Mouse (Mus musculus): ENCODE measurements at regions not wholly inside any gene's neighbourhood (a gene's known extent, or its start where the extent isn't known, plus 50 kb on each side); places are given as distances from the start of the nearest gene placed in this dataset.
A peak's percentile ranks its signal among the peaks of the same experiment; 100 is the strongest.
"Not testable (repeated sequence)": the region's sequence is repeated elsewhere in the genome, so short reads cannot be mapped to it uniquely, and the experiment has no call there.

- intact Hi-C loops (cut with DNase I; ENCODE audit: low total_unique reads), result no loop called here
- DNase-seq, result no peak
Observed at GRCm38 (mm10) chr6:117700286-117700685, 140.7 kb upstream of the Zfp637 start.

GRCm38 (mm10) chr6:117701547-117701946 is 139.4 kb upstream of the Zfp637 start:
- DNase-seq, result no peak
- intact Hi-C loops (cut with DNase I; ENCODE audit: low total_unique reads), result no loop called here

DNA sequence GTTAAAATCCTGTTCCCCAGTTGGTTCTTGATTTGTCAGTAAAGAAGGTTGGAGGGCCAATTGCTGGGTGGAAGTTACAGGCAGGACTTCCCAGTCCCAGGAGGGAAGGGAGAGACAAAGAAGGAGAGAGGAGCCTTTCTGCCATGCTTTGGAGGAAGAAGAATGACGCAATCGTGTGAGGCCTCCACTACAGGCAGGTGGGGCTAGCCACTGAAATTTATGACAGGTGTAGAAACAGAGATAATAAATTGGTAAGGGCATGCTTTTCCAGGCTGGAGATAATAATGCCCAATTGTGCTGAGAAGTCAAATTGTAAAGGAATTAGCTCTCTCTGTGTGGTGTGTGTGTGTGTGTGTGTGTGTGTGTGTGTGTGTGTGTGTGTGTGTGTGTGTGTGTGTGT is 135.0 kb upstream of the Zfp637 start:
- intact Hi-C loops (cut with DNase I; ENCODE audit: low total_unique reads), result no loop called here
- no peak for DNase-seq

- intact Hi-C loops (cut with DNase I; ENCODE audit: low total_unique reads), result no loop called here
- no peak for DNase-seq
Observed at GRCm38 (mm10) chr6:117709212-117709611, 131.8 kb upstream of the Zfp637 start.

DNA sequence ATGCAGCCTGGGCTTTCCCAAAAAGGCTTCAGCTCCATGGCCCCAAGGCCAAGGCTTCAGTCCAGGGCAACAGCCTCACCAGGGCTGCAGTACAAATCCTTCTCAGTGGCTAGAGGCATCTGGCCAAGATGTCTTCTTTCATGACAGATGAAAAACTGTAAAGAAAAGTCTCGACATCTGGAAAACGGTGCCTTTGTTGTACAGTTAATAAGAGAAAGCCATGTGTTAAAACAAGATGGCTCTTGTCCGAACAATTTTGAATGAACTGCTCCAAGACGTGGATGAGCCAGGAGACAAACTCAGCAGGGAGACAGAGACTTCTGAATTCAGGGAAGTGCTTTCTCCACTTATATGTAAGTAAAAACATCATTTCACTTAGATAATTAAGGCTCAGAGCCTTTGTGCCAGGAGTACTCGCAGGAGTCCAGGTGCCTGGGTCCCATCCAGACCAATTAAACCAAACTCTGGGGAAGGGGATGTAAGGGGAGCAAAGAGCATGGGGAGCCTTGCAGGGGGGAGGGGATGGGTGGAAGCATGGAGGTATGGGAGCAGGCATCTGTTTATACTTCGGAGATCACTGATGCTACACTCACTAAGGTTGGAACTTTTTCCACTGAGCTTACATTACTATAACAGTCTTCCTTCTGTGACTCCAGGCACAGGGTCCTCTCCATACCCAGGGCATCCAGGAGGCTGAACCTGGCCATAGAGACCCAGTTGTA is 125.8 kb upstream of the Zfp637 start:
- DNase-seq, result no peak
- intact Hi-C loops (cut with DNase I; ENCODE audit: low total_unique reads), result no loop called here

- intact Hi-C loops (cut with DNase I; ENCODE audit: low total_unique reads); DNase-seq: not testable (repeated sequence)
Observed at GRCm38 (mm10) chr6:117716422-117716821, 124.6 kb upstream of the Zfp637 start.

GRCm38 (mm10) chr6:117752338-117752737 is 88.6 kb upstream of the Zfp637 start:
- DNase-seq; intact Hi-C loops (cut with DNase I; ENCODE audit: low total_unique reads): not testable (repeated sequence)

DNA sequence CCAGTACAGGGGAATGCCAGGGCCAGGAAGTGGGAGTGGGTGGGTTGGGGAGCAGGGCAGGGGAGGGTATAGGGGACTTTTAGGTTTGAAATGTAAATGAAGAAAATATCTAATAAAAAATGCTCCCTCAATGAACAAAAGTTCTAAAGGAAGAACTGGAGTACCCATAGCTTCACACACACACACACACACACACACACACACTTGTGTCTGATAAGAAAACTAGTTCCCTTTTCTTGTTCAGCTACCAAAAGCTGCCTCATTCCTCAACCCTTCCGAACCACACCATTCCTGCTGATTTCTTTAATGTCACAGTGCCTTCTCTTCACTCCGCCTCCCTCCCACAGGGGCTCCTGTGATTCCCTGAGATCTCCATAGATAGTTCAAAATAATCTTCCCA is 85.3 kb upstream of the Zfp637 start:
- intact Hi-C loops (cut with DNase I; ENCODE audit: low total_unique reads); DNase-seq: not testable (repeated sequence)

DNA sequence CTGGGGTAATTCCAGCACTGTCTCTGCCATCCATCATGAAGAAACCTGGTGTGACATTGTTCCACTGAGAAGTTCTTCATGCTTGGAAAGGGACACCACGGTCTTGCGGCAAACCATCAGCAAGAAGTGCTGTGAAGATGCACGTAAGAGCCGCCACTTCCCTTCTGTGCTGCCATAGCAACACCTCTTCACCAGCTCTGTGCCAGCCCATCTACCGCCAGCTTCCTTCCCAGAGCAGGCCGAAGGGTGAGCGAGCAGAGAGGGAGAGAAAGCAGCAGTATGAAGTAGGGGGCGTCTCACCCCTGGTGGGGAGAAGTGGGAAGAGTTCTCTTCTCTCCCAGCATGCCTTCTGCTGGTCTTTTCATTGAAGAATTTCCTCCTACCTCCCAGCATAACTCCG is 84.8 kb upstream of the Zfp637 start:
- DNase-seq, result no peak
- intact Hi-C loops (cut with DNase I; ENCODE audit: low total_unique reads), result no loop called here

DNA sequence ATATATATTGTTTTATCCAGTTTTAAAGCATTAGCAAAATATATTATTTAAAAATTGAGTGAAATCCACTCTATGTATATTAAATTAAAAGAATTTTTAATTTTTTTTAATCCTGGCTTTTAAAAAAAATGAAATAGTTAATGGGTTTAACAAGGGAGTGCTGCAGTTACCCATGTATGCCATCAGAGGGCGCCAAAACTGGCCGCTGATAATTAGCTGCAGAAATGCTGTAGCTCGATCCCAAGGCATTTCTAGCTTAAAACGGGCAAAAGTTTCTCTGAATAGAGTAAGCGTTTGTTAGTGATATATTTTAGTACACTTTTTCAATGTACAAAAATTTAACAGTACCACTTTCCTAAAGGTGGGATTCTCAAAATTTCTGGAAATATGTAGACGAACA is 82.5 kb upstream of the Zfp637 start:
- intact Hi-C loops (cut with DNase I; ENCODE audit: low total_unique reads), result not testable (repeated sequence)
- DNase-seq, result peak; percentile 50

DNA sequence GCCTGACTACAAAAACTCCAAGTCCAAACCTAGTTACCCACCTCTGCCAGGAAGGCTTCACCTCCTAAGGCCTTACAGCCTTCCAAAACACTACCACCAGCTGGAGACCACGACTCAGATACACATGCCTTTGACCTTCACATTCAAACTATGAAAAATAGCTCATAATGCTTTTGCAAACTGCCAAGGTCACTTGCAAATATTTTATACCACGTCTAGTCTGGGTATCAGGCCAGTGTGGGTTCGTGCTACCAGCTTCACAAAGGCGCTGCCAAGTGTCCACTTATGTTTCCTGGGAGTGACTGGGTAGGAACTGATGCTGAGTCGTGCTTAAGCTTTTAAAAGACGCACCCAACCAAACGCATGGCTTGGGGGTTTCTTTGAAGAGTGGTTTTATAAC is 69.5 kb upstream of the Zfp637 start:
- intact Hi-C loops (cut with DNase I; ENCODE audit: low total_unique reads), result no loop called here
- no peak for DNase-seq

DNA sequence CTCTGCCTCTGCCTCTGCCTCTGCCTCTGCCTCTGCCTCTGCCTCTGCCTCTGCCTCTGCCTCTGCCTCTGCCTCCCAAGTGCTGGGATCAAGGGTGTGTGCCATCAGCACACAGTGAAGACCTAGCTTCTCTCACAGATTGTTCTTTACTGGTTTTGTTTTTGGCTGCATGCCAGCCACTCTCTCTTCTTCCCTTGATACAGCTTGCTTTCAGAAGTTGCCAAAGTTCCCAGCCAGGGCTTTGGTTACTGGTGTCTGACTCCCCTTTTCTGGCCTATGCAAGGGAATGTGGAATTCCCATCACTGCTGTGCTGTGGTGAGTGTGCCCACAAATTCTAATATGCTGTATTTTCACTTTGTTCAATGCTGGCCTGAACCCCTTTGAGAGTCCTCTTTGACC is 68.6 kb upstream of the Zfp637 start:
- no peak for DNase-seq
- intact Hi-C loops (cut with DNase I; ENCODE audit: low total_unique reads), result no loop called here

DNA sequence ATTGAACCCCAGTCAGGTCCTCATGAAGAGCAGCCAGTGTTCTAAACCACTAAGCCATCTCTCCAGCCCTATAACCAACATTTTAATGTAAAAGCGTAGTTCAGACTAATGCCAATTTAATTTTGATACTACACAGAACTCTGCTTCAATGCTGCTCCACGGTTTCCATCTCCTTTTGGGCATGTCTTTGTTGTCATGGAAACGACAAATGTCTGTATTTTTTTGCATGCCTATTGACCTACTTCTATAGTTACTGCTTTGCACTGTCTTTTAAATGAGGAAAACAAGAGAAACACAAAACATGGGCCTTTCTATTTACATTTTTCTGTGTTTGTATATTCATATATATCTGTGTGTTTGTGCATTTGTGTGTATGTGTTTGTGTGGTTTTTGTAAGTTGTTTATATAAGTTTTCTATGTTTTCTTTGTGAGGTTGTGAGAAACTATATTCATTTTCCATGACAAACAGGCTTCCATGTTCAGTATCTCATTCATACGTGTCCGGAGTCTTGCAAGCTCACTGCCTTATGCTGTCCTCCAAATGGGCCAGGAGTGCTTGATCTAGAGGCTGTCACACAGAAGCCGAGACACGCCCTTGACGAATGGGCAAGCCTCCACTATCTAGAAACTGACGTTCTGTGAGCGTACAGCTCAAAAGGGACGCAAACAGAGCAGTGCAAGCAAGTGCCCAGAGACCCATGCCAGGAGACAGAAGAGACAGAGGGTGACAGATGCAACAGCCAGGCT is 65.5 kb upstream of the Zfp637 start:
- DNase-seq, result no peak
- intact Hi-C loops (cut with DNase I; ENCODE audit: low total_unique reads), result no loop called here

DNA sequence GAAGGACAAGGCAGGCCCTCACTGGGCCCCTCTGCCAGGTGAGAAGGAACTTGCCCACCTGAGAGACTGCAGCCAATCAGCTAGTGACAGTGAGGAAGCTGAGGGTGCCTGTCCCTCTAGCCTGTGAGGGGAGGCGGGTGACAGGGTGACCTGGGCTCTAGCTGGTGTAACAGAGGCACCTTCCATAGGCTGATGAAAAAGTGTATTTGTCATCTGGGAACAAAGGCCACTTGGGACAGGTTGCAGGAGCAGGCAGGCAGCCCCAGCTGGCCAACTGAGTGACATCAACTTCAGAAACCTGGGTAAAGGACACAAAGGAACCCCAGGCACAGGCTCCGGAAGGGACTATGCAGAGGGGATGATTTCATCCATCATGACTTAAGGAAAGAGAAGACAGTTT is 63.0 kb upstream of the Zfp637 start:
- no peak for DNase-seq
- intact Hi-C loops (cut with DNase I; ENCODE audit: low total_unique reads), result no loop called here

DNA sequence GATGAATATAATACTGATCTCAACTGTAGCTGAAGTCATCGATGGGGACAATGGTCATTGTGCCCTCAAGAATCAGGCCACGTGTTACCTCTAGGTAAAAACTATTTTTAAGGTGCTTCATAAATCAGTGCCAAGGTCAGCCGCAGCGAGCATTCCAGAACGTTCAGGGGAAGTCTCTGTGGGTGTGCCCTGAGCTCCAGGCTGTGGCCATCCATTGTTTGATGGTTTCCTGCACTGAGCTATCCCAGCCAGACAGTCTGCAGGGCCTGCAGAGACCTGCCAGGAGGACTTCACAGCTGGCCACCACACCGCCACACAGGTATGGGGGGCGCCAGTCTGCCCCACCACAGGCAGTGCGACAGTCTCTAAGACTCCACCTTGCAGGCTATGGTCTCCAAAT is 62.5 kb upstream of the Zfp637 start:
- peak; percentile 11 for DNase-seq
- intact Hi-C loops (cut with DNase I; ENCODE audit: low total_unique reads), result no loop called here

DNA sequence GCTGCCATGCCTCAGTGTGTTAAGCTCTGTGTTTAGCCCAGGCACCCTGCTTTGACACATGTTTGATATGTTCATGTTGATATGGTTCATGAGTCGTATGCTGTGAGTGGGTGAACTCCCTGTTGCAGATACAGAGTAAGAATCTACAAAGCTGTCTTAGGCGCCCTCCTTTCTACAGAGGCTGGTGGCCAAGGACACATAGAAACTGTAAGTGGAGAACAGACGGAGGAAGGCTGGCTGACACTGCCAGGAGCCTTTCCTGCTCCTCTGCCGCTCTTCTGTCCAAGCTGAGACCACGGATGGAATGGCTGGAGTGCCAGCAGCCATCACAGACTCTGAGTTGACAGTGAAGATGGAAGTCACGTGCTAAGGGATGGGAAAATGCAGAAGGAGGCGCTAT is 62.0 kb upstream of the Zfp637 start:
- DNase-seq, result no peak
- intact Hi-C loops (cut with DNase I; ENCODE audit: low total_unique reads), result no loop called here

DNA sequence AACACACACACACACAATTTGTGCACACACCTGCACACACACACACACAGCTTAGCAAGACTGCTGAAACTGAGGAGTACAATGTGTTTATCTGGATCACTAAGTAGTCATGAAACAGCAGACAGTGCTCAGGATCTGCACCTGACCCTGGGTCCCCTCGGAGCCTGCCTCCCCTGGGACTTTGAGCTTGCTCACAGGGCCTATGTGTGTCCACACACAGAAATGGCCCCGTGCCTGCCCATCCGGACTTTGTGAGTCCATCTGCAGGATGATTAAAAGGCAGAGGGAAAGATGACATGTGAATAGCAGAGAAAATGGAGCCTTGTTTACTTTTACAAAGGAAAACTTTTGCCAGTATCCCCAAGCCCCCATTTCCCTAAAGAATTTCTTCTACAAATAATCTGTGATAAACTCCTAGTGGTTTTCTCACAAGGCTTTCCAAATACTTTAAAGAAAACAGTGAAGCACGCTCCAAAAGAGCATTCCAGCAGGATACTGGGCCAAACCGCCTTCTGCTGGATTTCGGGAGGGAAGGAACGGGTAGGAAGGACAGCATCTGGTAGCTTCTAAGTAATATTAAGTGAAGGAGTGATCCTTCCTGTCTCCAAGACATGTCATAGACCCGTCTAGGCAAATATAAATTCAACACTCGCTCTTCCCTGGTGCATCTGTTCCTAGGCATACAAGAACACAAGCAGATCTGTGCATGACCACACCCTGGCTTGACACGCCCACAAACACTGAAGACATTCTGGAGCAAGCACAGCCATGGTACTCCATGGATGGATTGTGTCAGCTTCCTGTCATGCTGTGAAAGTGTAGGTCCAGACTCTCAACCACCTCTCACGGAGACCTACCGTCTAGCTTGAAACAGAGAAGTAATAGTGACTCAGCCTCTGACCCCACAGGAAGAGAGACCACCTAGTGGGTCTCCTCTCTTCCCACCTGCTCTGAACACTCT is 52.1 kb upstream of the Zfp637 start:
- intact Hi-C loops (cut with DNase I; ENCODE audit: low total_unique reads), result no loop called here
- peak; percentile 36 for DNase-seq

GRCm38 (mm10) chr6:117790581-117790980 is 50.4 kb upstream of the Zfp637 start:
- intact Hi-C loops (cut with DNase I; ENCODE audit: low total_unique reads), result no loop called here
- DNase-seq, result no peak

All from gastrocnemius, postnatal 14 days (tissue).